Comparison of ENCODE assay signal across 8 mouse cellular contexts in genomic region chr1:34005238-34005725, GRCm38 (mm10).
A peak's percentile ranks its signal among the peaks of the same experiment; 100 is the strongest.
DNase-seq lines count a peak whose midpoint lies in the region; ATAC-seq and TF ChIP-seq lines count a peak whose summit lies in the region.

No protein-coding gene starts in this region.

- no peak for TF ChIP-seq CTCF in cerebellum, adult 2 months (IDR thresholded peaks at IDR 0.05; ENCODE audit: borderline replicate concordance, insufficient read depth, low read depth, low read length)
- TF ChIP-seq CTCF in stomach, postnatal 0 days (IDR thresholded peaks at IDR 0.05; ENCODE audit: low read depth) = no peak

- H3K27me3 ChIP-seq in cerebellum, adult 2 months (ENCODE audit: control insufficient read depth, insufficient read depth, low read length) = no peaks in the 10 kb centered on the region
- H3K27me3 ChIP-seq in limb, embryonic 15.5 days = no peaks in the 10 kb centered on the region; the same call in 1 of the 2 replicates
- H3K27me3 ChIP-seq in stomach, postnatal 0 days (ENCODE audit: control insufficient read depth, insufficient read depth, low read length) = no peaks in the 10 kb centered on the region

- H3K9me3 ChIP-seq in limb, embryonic 15.5 days = no peaks in the 10 kb centered on the region
- H3K9me3 ChIP-seq in stomach, postnatal 0 days (ENCODE audit: control insufficient read depth, low read length) = no peaks in the 10 kb centered on the region

- no peaks in the 10 kb centered on the region for H3K36me3 ChIP-seq in limb, embryonic 15.5 days
- no peaks in the 10 kb centered on the region for H3K36me3 ChIP-seq in stomach, postnatal 0 days (ENCODE audit: control insufficient read depth, insufficient read depth, low read length)

- H3K4me3 ChIP-seq in cerebellum, adult 2 months (replicated peaks; ENCODE audit: insufficient read depth, low read depth, low read length) = peak overlapping the region; percentile 22
- peak overlapping the region; percentile 51 for H3K4me3 ChIP-seq in limb, embryonic 15.5 days
- H3K4me3 ChIP-seq in stomach, postnatal 0 days (ENCODE audit: low read depth, low read length) = peak overlapping the region; percentile 55

- WGBS in cerebellum, adult 2 months = 5% methylated on average over 10 of the region's 10 CpGs
- 4% methylated on average over 10 of the region's 10 CpGs for WGBS in limb, embryonic 15.5 days
- 1% methylated on average over 10 of the region's 10 CpGs for WGBS in stomach, postnatal 0 days

- H3K4me1 ChIP-seq in cerebellum, adult 2 months (ENCODE audit: control insufficient read depth, insufficient read depth, low read length) = 0 out of 2 replicates have a peak, but pooled peaks cover 3% of the 10 kb centered on the region
- peaks cover 27% of the 10 kb centered on the region for H3K4me1 ChIP-seq in limb, embryonic 15.5 days
- no peaks in the 10 kb centered on the region for H3K4me1 ChIP-seq in stomach, postnatal 0 days (replicated peaks; ENCODE audit: control insufficient read depth, insufficient read depth)

- peak; percentile 42 for TF ChIP-seq EP300 in stomach, postnatal 0 days (optimal IDR thresholded peaks at IDR 0.05)

- no peak for DNase-seq in cerebellum, adult 2 months
- DNase-seq in cerebellum, adult 8-10 months = no peak
- DNase-seq in right cerebral cortex, postnatal 25 days = peak; percentile 26
- no peak for DNase-seq in right cerebral cortex, postnatal 14 days
- DNase-seq in stomach, postnatal 0 days (ENCODE audit: low spot score) = no peak
- no peak for DNase-seq in retina, postnatal 1 day
- DNase-seq in thymus, postnatal 36 days = no peak

- H3K4me2 ChIP-seq in limb, embryonic 15.5 days = peak overlapping the region; percentile 76
- peak overlapping the region; percentile 72 for H3K4me2 ChIP-seq in stomach, postnatal 0 days (replicated peaks; ENCODE audit: low read depth)

- peak; percentile 54; the same call in 1 of the 2 replicates for ATAC-seq in limb, embryonic 15.5 days (ENCODE audit: insufficient number of reproducible peaks, low FRiP score, low TSS enrichment, low read depth)
- ATAC-seq in stomach, postnatal 0 days (ENCODE audit: low FRiP score, low TSS enrichment) = peak; percentile 70; the same call in 1 of the 2 replicates

- H3K9ac ChIP-seq in limb, embryonic 15.5 days = peak overlapping the region; percentile 18; the same call in 1 of the 2 replicates
- H3K9ac ChIP-seq in stomach, postnatal 0 days (ENCODE audit: low read length) = 0 out of 2 replicates have a peak overlapping the region, but pooled peaks have one; percentile 58

- TF ChIP-seq POLR2A in cerebellum, adult 2 months (IDR thresholded peaks at IDR 0.05; ENCODE audit: borderline replicate concordance, insufficient read depth, low read length) = no peak

- H3K27ac ChIP-seq in cerebellum, adult 2 months (ENCODE audit: insufficient read depth, low read length) = no peak overlapping the region
- H3K27ac ChIP-seq in limb, embryonic 15.5 days = peak overlapping the region; percentile 81
- peak overlapping the region; percentile 75 for H3K27ac ChIP-seq in stomach, postnatal 0 days (replicated peaks)
